8 mouse cellular contexts compared by ENCODE assay signal in the genomic region with DNA sequence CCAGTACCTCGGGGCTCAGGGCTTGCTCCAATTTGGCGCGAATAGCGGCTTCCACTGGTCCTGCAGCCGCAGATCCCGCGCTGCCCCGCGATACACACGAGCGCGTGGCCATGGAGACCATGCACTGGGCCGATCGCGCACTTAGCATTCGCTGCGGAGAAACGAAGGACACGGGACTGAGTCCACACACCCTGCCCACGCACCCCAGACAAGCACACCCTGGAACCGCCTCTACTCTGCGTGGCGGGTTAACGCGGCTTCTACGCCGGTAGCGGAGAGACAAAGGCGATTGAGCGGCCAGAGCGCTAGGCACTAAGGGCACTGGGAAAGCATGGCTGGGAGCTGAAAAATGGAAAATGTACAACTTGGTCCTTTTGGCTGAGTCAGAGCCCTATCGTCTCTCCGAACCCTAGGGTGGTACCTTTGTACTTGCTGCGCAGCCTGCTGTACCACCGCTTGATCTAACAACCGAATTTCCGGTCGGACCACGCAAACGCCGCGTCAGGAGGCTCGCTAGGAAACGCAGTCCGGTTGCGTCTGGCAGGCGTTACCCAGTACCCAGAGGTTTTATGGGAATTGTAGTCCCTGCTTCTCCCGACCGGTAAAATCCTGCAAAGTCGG. TPM values are rescaled to one million over a fixed set of nuclear protein-coding genes. Genes with fewer than 3 reads are reported as not detected.
DNase-seq lines count a peak whose midpoint lies in the region; ATAC-seq lines count a peak whose summit lies in the region.

No protein-coding gene starts in this region.

- peaks cover 16% of the 10 kb centered on the region for H3K4me1 ChIP-seq in heart, embryonic 15.5 days (replicated peaks)
- H3K4me1 ChIP-seq in liver, embryonic 12.5 days: peaks cover 32% of the 10 kb centered on the region
- H3K4me1 ChIP-seq in stomach, embryonic 15.5 days: 0 out of 2 replicates have a peak, but pooled peaks cover 9% of the 10 kb centered on the region

- peak overlapping the region; percentile 75 for H3K4me3 ChIP-seq in heart, embryonic 15.5 days
- peak overlapping the region; percentile 70 for H3K4me3 ChIP-seq in liver, embryonic 12.5 days
- H3K4me3 ChIP-seq in stomach, embryonic 15.5 days (replicated peaks): peak overlapping the region; percentile 77

- peak; percentile 88 for ATAC-seq in heart, embryonic 15.5 days (replicated peaks; ENCODE audit: insufficient number of reproducible peaks, insufficient read depth, low FRiP score, low read depth)
- peak; percentile 89 for ATAC-seq in liver, embryonic 12.5 days
- ATAC-seq in stomach, embryonic 15.5 days (ENCODE audit: insufficient read depth, low FRiP score, low read depth): peak; percentile 92

- H3K27ac ChIP-seq in heart, embryonic 15.5 days: peak overlapping the region; percentile 90
- H3K27ac ChIP-seq in liver, embryonic 12.5 days: peak overlapping the region; percentile 92
- H3K27ac ChIP-seq in stomach, embryonic 15.5 days: peak overlapping the region; percentile 94

- peaks cover 15% of the 10 kb centered on the region for H3K36me3 ChIP-seq in heart, embryonic 15.5 days
- peaks cover 6% of the 10 kb centered on the region; the same call in 1 of the 2 replicates for H3K36me3 ChIP-seq in liver, embryonic 12.5 days
- H3K36me3 ChIP-seq in stomach, embryonic 15.5 days: no peaks in the 10 kb centered on the region

- peak overlapping the region; percentile 99 for H3K4me2 ChIP-seq in heart, embryonic 15.5 days
- H3K4me2 ChIP-seq in liver, embryonic 12.5 days: peak overlapping the region; percentile 99
- H3K4me2 ChIP-seq in stomach, embryonic 15.5 days: peak overlapping the region; percentile 100

- no peaks in the 10 kb centered on the region for H3K27me3 ChIP-seq in heart, embryonic 15.5 days
- H3K27me3 ChIP-seq in liver, embryonic 12.5 days (replicated peaks): peaks cover 12% of the 10 kb centered on the region; the same call in 1 of the 2 replicates
- H3K27me3 ChIP-seq in stomach, embryonic 15.5 days (replicated peaks): no peaks in the 10 kb centered on the region

- peak; percentile 82 to 84 for DNase-seq in CD8-positive naive resting alpha-beta T cell, adult 2 months (ENCODE audit: low read depth in 2 of 2, low spot score in 2 of 2)
- DNase-seq in c-Kit-positive CD71-negative TER-119-negative erythroid progenitor cells, embryonic 14.5 days (ENCODE audit: low read depth): peak; percentile 67
- peak; percentile 75 for DNase-seq in fibroblast of lung, adult 2 months (ENCODE audit: low read depth)
- peak; percentile 92 for DNase-seq in kidney, postnatal 14 days
- DNase-seq in naive thymus-derived CD4-positive, alpha-beta T cell, adult 2 months (ENCODE audit: low read depth): peak; percentile 90

- H3K9ac ChIP-seq in heart, embryonic 15.5 days: peak overlapping the region; percentile 85
- peak overlapping the region; percentile 88 for H3K9ac ChIP-seq in liver, embryonic 12.5 days
- H3K9ac ChIP-seq in stomach, embryonic 15.5 days: peak overlapping the region; percentile 84

- WGBS in heart, embryonic 15.5 days: under 1% methylated on average over 50 of the region's 50 CpGs
- under 1% methylated on average over 50 of the region's 50 CpGs for WGBS in liver, embryonic 12.5 days (ENCODE audit: insufficient replicate concordance)
- WGBS in stomach, embryonic 15.5 days: under 1% methylated on average over 50 of the region's 50 CpGs

- H3K9me3 ChIP-seq in heart, embryonic 15.5 days (replicated peaks): no peaks in the 10 kb centered on the region; the same call in 1 of the 2 replicates
- H3K9me3 ChIP-seq in liver, embryonic 12.5 days (replicated peaks): 0 out of 2 replicates have a peak, but pooled peaks cover 5% of the 10 kb centered on the region
- H3K9me3 ChIP-seq in stomach, embryonic 15.5 days: no peaks in the 10 kb centered on the region

RNA-seq across cellular contexts. Expression of a gene that starts 16.3 kb away (rescaled TPM):
- 12.9 and 13.6 TPM in 2 replicates for polyA plus RNA-seq in heart, embryonic 15.5 days (2015; fragmentation: Nextera tagmentation; extraction: Ambion mirVana)
- 1.1 and 1.4 TPM in 2 replicates for polyA plus RNA-seq in liver, embryonic 12.5 days (2016; fragmentation: Nextera tagmentation; extraction: Ambion mirVana)
- polyA plus RNA-seq in stomach, embryonic 15.5 days (2015; fragmentation: Nextera tagmentation; extraction: Ambion mirVana): 5.7 and 6.4 TPM in 2 replicates

RNA-seq across cellular contexts. Expression of a gene that starts 22.3 kb away (rescaled TPM):
- polyA plus RNA-seq in heart, embryonic 15.5 days (2015; fragmentation: Nextera tagmentation; extraction: Ambion mirVana): 40.7 and 40.8 TPM in 2 replicates
- 57.4 and 61.7 TPM in 2 replicates for polyA plus RNA-seq in liver, embryonic 12.5 days (2016; fragmentation: Nextera tagmentation; extraction: Ambion mirVana)
- 54.8 and 55.0 TPM in 2 replicates for polyA plus RNA-seq in stomach, embryonic 15.5 days (2015; fragmentation: Nextera tagmentation; extraction: Ambion mirVana)

RNA-seq across cellular contexts. Expression of a gene that starts 22.4 kb away (rescaled TPM):
- 0.43 TPM in 1 of 2 replicates, not detected in the other for polyA plus RNA-seq in heart, embryonic 15.5 days (2015; fragmentation: Nextera tagmentation; extraction: Ambion mirVana)
- polyA plus RNA-seq in liver, embryonic 12.5 days (2016; fragmentation: Nextera tagmentation; extraction: Ambion mirVana): 0.71 and 0.86 TPM in 2 replicates
- 0.81 TPM in 1 of 2 replicates, not detected in the other for polyA plus RNA-seq in stomach, embryonic 15.5 days (2015; fragmentation: Nextera tagmentation; extraction: Ambion mirVana)

RNA-seq across cellular contexts. Expression of a gene that starts 23.4 kb away (rescaled TPM):
- 5.3 and 5.5 TPM in 2 replicates for polyA plus RNA-seq in heart, embryonic 15.5 days (2015; fragmentation: Nextera tagmentation; extraction: Ambion mirVana)
- 15.9 and 17.5 TPM in 2 replicates for polyA plus RNA-seq in liver, embryonic 12.5 days (2016; fragmentation: Nextera tagmentation; extraction: Ambion mirVana)
- 11.4 and 14.5 TPM in 2 replicates for polyA plus RNA-seq in stomach, embryonic 15.5 days (2015; fragmentation: Nextera tagmentation; extraction: Ambion mirVana)

RNA-seq across cellular contexts. Expression of a gene that starts 23.7 kb away (rescaled TPM):
- 7.3 and 8.1 TPM in 2 replicates for polyA plus RNA-seq in heart, embryonic 15.5 days (2015; fragmentation: Nextera tagmentation; extraction: Ambion mirVana)
- polyA plus RNA-seq in liver, embryonic 12.5 days (2016; fragmentation: Nextera tagmentation; extraction: Ambion mirVana): 6.1 and 6.6 TPM in 2 replicates
- 8.0 and 8.8 TPM in 2 replicates for polyA plus RNA-seq in stomach, embryonic 15.5 days (2015; fragmentation: Nextera tagmentation; extraction: Ambion mirVana)

Comparison
In these comparisons a context has a peak if more than half of its experiments do, and no peak if none do; other contexts are left out.
1. Peak in every context shown above with its lines: DNase-seq, ATAC-seq, H3K4me3 ChIP-seq and H3K27ac ChIP-seq.